14 mouse cellular contexts compared by ENCODE assay signal in genomic region chr9:52368911-52369310, GRCm38 (mm10).
A peak's percentile ranks its signal among the peaks of the same experiment; 100 is the strongest.
DNase-seq lines count a peak whose midpoint lies in the region; ATAC-seq lines count a peak whose summit lies in the region.
"Had no signal": no experiment of that assay in that cellular context is flagged by ENCODE, and none has a peak within 500 bp of the region (broad histone marks: within the 10 kb centered on the region; RNA-seq: fewer than 3 reads in every experiment).

No protein-coding gene starts in this region.

- H3K9ac ChIP-seq in forebrain, embryonic 14.5 days (ENCODE audit: low read length), result no peak overlapping the region
- no peak overlapping the region for H3K9ac ChIP-seq in midbrain, embryonic 12.5 days (replicated peaks)
- H3K9ac ChIP-seq: liver, embryonic 12.5 days; neural tube, embryonic 12.5 days had no signal

- ATAC-seq in forebrain, embryonic 14.5 days, result peak; percentile 77
- peak; percentile 77 for ATAC-seq in midbrain, embryonic 12.5 days (ENCODE audit: low FRiP score, low read depth)
- ATAC-seq: intestine, postnatal 0 days had no signal

- no peaks in the 10 kb centered on the region for H3K9me3 ChIP-seq in forebrain, embryonic 14.5 days (replicated peaks; ENCODE audit: control insufficient read depth, low read length)
- H3K9me3 ChIP-seq in midbrain, embryonic 12.5 days, result no peaks in the 10 kb centered on the region
- H3K9me3 ChIP-seq: liver, embryonic 12.5 days; neural tube, embryonic 12.5 days had no signal

- H3K4me2 ChIP-seq in forebrain, embryonic 14.5 days (ENCODE audit: low read length), result no peak overlapping the region
- no peak overlapping the region for H3K4me2 ChIP-seq in midbrain, embryonic 12.5 days (replicated peaks)
- H3K4me2 ChIP-seq: liver, embryonic 12.5 days; neural tube, embryonic 12.5 days had no signal

- H3K36me3 ChIP-seq in forebrain, embryonic 14.5 days (ENCODE audit: control insufficient read depth, insufficient read depth, low read length), result no peaks in the 10 kb centered on the region
- no peaks in the 10 kb centered on the region for H3K36me3 ChIP-seq in midbrain, embryonic 12.5 days
- H3K36me3 ChIP-seq: liver, embryonic 12.5 days; neural tube, embryonic 12.5 days had no signal

- no peak overlapping the region for H3K4me3 ChIP-seq in forebrain, embryonic 14.5 days (ENCODE audit: low read depth, low read length)
- no peak overlapping the region for H3K4me3 ChIP-seq in midbrain, embryonic 12.5 days
- H3K4me3 ChIP-seq: liver, embryonic 12.5 days; neural tube, embryonic 12.5 days had no signal

- H3K4me1 ChIP-seq in forebrain, embryonic 14.5 days (ENCODE audit: control insufficient read depth, insufficient read depth, low read length), result peaks cover 8% of the 10 kb centered on the region; the same call in 1 of the 2 replicates
- peaks cover 7% of the 10 kb centered on the region for H3K4me1 ChIP-seq in midbrain, embryonic 12.5 days
- H3K4me1 ChIP-seq: neural tube, embryonic 12.5 days had no signal

- no peak overlapping the region for H3K27ac ChIP-seq in forebrain, embryonic 14.5 days (ENCODE audit: low read depth, low read length)
- 0 out of 2 replicates have a peak overlapping the region, but pooled peaks have one; percentile 8 for H3K27ac ChIP-seq in midbrain, embryonic 12.5 days (replicated peaks)
- H3K27ac ChIP-seq: liver, embryonic 12.5 days; macrophage; neural tube, embryonic 12.5 days had no signal

- peak; percentile 23 for DNase-seq in embryo, embryonic 10.5 days (ENCODE audit: low spot score)
- DNase-seq in embryo, embryonic 9.5 days (ENCODE audit: extremely low spot score), result no peak
- peak; percentile 93 for DNase-seq in Muller cell, postnatal 12 days (ENCODE audit: inconsistent ontology term)
- peak; percentile 78 for DNase-seq in forebrain, embryonic 14.5 days (ENCODE audit: low spot score)
- no peak for DNase-seq in lung, postnatal 25 days (ENCODE audit: low spot score)
- DNase-seq in kidney, adult 11 months, result no peak
- no peak for DNase-seq in thymus, postnatal 0 days (ENCODE audit: low spot score)
- DNase-seq: B cell, adult 2 months; gastrocnemius, postnatal 25 days had no signal

- WGBS in forebrain, embryonic 14.5 days, result under 1% methylated on average over 9 of the region's 9 CpGs
- WGBS in midbrain, embryonic 12.5 days, result 28% methylated on average over 9 of the region's 9 CpGs

- H3K27me3 ChIP-seq in forebrain, embryonic 14.5 days (replicated peaks; ENCODE audit: control insufficient read depth, insufficient read depth, low read length), result no peaks in the 10 kb centered on the region
- H3K27me3 ChIP-seq in midbrain, embryonic 12.5 days, result no peaks in the 10 kb centered on the region
- H3K27me3 ChIP-seq: liver, embryonic 12.5 days; neural tube, embryonic 12.5 days had no signal

Comparison
In these comparisons a context has a peak if more than half of its experiments do, and no peak if none do; other contexts are left out.
1. DNase-seq: peak in embryo, embryonic 10.5 days (single experiment), Muller cell, postnatal 12 days (single experiment) and forebrain, embryonic 14.5 days (single experiment); none in embryo, embryonic 9.5 days (single experiment), lung, postnatal 25 days (single experiment), kidney, adult 11 months (single experiment) and thymus, postnatal 0 days (single experiment).